Mouse (Mus musculus) brain, embryonic 14.5 days (tissue): ENCODE measurements around the gene Tcf20.

Source experiments
- CTCF ChIP-seq: fragments of 200-500 bp; IDR thresholded peaks from 2 replicates; pipeline ENCODE4 v1.5.1; 2012; ENCODE audit warnings: inconsistent platforms, mild to moderate bottlenecking, moderate library complexity, borderline replicate concordance; ENCODE audit not compliant: insufficient read depth, insufficient read length; ENCODE audit errors: extremely low read depth
- POLR2A ChIP-seq: fragments of 200-500 bp; IDR thresholded peaks from 2 replicates; pipeline ENCODE4 v1.6.1; 2012; ENCODE audit warnings: mild to moderate bottlenecking, inconsistent platforms, borderline replicate concordance; ENCODE audit not compliant: poor library complexity, insufficient read depth, insufficient read length, severe bottlenecking; ENCODE audit errors: extremely low read depth

DNA sequence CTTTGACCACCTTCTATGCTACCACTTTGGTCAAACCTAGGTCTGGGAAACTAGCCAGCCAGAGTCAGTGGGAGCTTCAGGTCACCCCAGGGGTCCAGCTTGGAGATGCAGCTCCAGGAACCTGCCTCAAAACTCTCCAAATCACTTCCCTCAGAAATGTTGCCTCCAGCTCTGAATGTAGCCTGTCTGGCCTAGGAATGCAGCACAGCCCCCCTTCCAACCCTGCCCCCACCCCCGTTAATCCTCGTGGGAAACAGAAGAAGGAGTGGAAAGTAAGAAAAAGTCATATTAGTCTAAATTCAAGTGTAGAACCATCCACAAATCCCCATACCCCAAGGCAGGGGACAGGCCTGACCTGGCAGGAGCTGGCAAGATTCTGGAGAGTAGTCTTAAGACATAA is 79.2 kb downstream of the Tcf20 start:
- no peak for TF ChIP-seq CTCF
- TF ChIP-seq POLR2A: no peak
